Mouse (Mus musculus) hindbrain, embryonic 12.5 days (tissue): ENCODE results near the gene Cflar. TPM values are rescaled to one million over a fixed set of nuclear protein-coding genes. Genes with fewer than 3 reads are reported as not detected.

Experiments used
- ATAC-seq: fragments of 200-750 bp; cut with Nextera tagmentation; 2 replicates; pipeline ENCODE4 v1.8.0; 2017; ENCODE audit warnings: moderate TSS enrichment; ENCODE audit not compliant: low FRiP score
- H3K27ac ChIP-seq: fragments of 300-500 bp; sonication (generic); 2 replicates; pipeline ENCODE4 v1.5.1; 2016; ENCODE audit warnings: mild to moderate bottlenecking
- H3K27me3 ChIP-seq: fragments of 300-500 bp; sonication (generic); 2 replicates; pipeline ENCODE4 v1.6.1; 2016; ENCODE audit warnings: mild to moderate bottlenecking
- H3K36me3 ChIP-seq: fragments of 300-500 bp; sonication (generic); 2 replicates; pipeline ENCODE4 v1.6.1; 2016; ENCODE audit warnings: mild to moderate bottlenecking
- H3K4me1 ChIP-seq: fragments of 300-500 bp; sonication (generic); 2 replicates; pipeline ENCODE4 v1.6.1; 2016
- H3K4me2 ChIP-seq: fragments of 300-500 bp; sonication (generic); replicated peaks from 2 replicates; pipeline ENCODE4 v1.6.1; 2016; ENCODE audit warnings: mild to moderate bottlenecking
- H3K4me3 ChIP-seq: fragments of 300-500 bp; sonication (generic); 2 replicates; pipeline ENCODE4 v1.5.1; 2016; ENCODE audit warnings: mild to moderate bottlenecking
- H3K9ac ChIP-seq: fragments of 300-500 bp; sonication (generic); 2 replicates; pipeline ENCODE4 v1.6.1; 2016; ENCODE audit warnings: mild to moderate bottlenecking, moderate library complexity
- H3K9me3 ChIP-seq: fragments of 300-500 bp; sonication (generic); replicated peaks from 2 replicates; pipeline ENCODE4 v1.6.1; 2016; ENCODE audit warnings: mild to moderate bottlenecking
- WGBS: fragments of 180-500 bp; shearing (Covaris S2); methylation state at CpG from one replicate; pipeline ENCODE4 v1.1.7; 2016; 5-methylcytosine and 5-hydroxymethylcytosine counted together
- polyA plus RNA-seq: library from polyadenylated mRNA; unstranded; fragments of >200 nt; fragmentation: Nextera tagmentation; extraction: Ambion mirVana; gene quantifications from 2 replicates; pipeline ENCODE4 v1.2.1, GENCODE M21; 2016

The Cflar gene
- polyA plus RNA-seq, 1 experiment from 2014 or later = 22.6 TPM

DNA sequence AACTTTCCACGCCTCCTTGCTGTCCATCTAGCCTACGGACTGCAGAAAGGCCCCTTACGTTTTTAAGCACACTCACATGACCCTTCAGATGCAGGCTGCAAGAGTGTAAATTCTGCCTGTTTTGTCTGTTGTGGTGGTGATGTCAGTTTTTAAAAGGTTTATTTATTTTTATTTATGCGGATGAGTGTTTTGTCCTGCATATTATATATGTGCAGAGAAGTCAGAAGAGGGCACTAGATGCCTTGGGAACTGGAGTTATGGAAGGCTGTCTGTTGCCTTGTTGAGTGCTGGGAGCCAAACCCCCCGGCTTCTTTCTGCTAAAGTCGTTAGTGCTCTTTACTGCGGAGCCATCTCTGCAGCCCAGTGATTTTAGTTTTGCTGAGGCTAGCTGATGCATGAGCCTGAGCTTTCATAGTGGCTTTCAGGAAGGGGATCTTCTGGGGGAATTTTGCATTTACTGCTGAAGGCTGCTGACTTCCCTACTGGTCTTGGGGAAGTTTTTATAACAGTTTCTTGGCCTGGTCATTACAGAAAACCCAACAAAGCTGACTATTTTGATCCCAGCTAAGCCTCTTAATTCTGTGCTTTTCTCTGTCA is 12.6 kb downstream of the Cflar start:
- ATAC-seq = no peak
- WGBS = 58% methylated on average over 7 of the region's 7 CpGs
- H3K4me2 ChIP-seq = no peak overlapping the region
- no peak overlapping the region for H3K27ac ChIP-seq
- no peaks in the 10 kb centered on the region; the same call in 1 of the 2 replicates for H3K4me1 ChIP-seq
- no peak overlapping the region for H3K9ac ChIP-seq
- H3K4me3 ChIP-seq = no peak overlapping the region
- H3K9me3 ChIP-seq = no peaks in the 10 kb centered on the region
- H3K27me3 ChIP-seq = no peaks in the 10 kb centered on the region
- 0 out of 2 replicates have a peak, but pooled peaks cover 4% of the 10 kb centered on the region for H3K36me3 ChIP-seq

- Histone ChIP-seq H3K36me3 (peaks cover 7% of the 10 kb centered on the region; the same call in 1 of the 2 replicates), H3K27ac (no peak overlapping the region), H3K9me3 (no peaks in the 10 kb centered on the region), H3K27me3 (no peaks in the 10 kb centered on the region), H3K4me3 (no peak overlapping the region), H3K9ac (no peak overlapping the region), H3K4me1 (no peaks in the 10 kb centered on the region; the same call in 1 of the 2 replicates), H3K4me2 (no peak overlapping the region)
- ATAC-seq = no peak
- WGBS = 48% methylated on average over 8 of the region's 9 CpGs
Observed at GRCm38 (mm10) chr1:58724533-58724932, 13.2 kb downstream of the Cflar start.

DNA sequence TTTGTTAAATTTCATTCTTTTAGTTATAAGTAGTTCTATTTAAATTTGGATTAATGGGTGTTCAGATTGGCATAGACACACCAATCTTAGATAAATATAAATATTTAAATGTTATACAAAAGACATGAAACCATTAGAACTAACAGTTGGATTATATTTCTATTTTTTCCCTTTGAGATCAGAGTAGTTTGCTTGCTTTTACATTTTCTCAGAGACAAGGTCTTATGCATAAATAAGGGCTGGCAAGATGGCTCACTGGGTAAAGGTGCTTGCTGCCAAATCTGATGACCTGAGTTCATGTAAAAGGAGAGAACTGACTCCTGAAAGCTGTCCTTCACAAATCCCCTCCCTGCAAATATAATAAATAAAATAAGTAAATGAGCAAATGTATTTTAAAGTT is 13.8 kb downstream of the Cflar start:
- Histone ChIP-seq H3K27ac (no peak overlapping the region), H3K27me3 (no peaks in the 10 kb centered on the region), H3K36me3 (peaks cover 8% of the 10 kb centered on the region; the same call in 1 of the 2 replicates), H3K9me3 (no peaks in the 10 kb centered on the region), H3K4me1 (no peaks in the 10 kb centered on the region; the same call in 1 of the 2 replicates), H3K9ac (no peak overlapping the region), H3K4me3 (no peak overlapping the region), H3K4me2 (no peak overlapping the region)
- ATAC-seq = no peak

DNA sequence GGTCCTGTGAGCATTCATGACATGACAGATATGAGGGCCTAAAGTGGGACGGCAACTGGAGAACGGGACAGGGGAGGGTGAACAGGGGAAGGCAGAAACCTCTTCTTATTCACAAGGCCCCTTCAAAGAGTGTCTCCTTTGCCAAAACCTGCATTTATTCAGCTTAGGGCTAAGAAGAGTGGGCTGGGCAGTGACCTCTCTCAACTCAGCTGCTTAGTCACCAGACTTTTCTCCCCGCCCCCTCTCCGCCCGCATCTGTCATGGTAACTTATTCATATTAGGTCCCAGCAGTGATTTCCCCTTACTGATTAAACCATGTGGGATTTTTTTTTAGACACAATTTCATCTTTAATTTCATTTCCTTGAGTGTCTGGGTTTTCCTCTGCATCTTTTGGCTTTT is 14.5 kb downstream of the Cflar start:
- no peak overlapping the region for H3K4me2 ChIP-seq
- H3K27me3 ChIP-seq = no peaks in the 10 kb centered on the region
- no peaks in the 10 kb centered on the region; the same call in 1 of the 2 replicates for H3K4me1 ChIP-seq
- no peak overlapping the region for H3K27ac ChIP-seq
- ATAC-seq = no peak
- H3K4me3 ChIP-seq = no peak overlapping the region
- H3K9ac ChIP-seq = no peak overlapping the region
- WGBS = 91% methylated on average over 5 of the region's 5 CpGs
- H3K36me3 ChIP-seq = peaks cover 11% of the 10 kb centered on the region; the same call in 1 of the 2 replicates
- H3K9me3 ChIP-seq = no peaks in the 10 kb centered on the region

GRCm38 (mm10) chr1:58727019-58727746 is 15.9 kb downstream of the Cflar start:
- Histone ChIP-seq H3K4me3 (no peak overlapping the region), H3K4me1 (no peaks in the 10 kb centered on the region; the same call in 1 of the 2 replicates), H3K9ac (no peak overlapping the region), H3K27me3 (no peaks in the 10 kb centered on the region), H3K9me3 (no peaks in the 10 kb centered on the region), H3K4me2 (no peak overlapping the region), H3K27ac (no peak overlapping the region), H3K36me3 (peaks cover 20% of the 10 kb centered on the region; the same call in 1 of the 2 replicates)
- WGBS = 91% methylated on average over 1 of the region's 1 CpGs
- no peak for ATAC-seq

DNA sequence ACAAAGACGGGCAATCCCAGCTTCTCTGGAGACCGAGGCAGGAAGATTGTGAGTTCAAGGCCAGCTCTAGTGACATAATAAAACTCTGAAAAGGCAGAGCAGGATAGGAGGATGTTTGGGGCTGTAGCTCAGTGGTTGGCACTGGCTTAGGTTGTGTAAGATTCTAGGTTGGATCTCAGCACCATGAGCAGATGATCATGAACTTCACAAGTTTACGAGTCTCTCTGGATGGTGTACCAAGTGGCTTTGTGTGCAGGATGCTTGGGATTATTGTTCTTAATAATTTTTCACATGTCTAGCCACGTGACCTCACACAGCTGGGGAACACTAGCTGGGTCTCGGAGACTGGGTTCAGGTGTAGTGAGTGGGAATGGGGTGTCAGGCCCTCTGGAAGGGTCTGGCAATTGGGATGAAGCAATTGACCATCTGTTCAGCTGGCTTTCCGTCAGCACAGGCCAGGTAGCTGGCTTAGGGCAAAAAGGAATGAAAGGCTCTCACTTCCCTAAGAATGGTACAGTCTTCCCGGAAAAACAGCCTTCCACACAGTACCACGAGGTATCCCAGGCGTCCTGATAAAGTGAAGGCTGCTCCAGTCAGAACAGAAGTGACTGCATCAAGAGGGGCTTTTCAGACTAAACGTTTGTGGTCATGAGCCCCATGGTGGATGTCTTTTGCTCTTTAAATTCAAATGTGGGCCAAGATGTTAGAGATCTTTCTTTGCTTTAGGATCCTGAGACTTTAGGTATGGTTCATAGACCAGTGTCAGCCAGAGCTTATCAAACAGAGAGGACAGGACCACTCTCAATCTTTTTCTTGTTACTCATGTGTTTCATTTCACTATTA is 16.7 kb downstream of the Cflar start:
- H3K4me3 ChIP-seq = no peak overlapping the region
- no peaks in the 10 kb centered on the region for H3K9me3 ChIP-seq
- no peak for ATAC-seq
- no peaks in the 10 kb centered on the region; the same call in 1 of the 2 replicates for H3K4me1 ChIP-seq
- WGBS = 89% methylated on average over 10 of the region's 10 CpGs
- no peak overlapping the region for H3K27ac ChIP-seq
- H3K4me2 ChIP-seq = no peak overlapping the region
- no peak overlapping the region for H3K9ac ChIP-seq
- peaks cover 20% of the 10 kb centered on the region; the same call in 1 of the 2 replicates for H3K36me3 ChIP-seq
- H3K27me3 ChIP-seq = no peaks in the 10 kb centered on the region

GRCm38 (mm10) chr1:58728590-58728868 is 17.2 kb downstream of the Cflar start:
- Histone ChIP-seq H3K4me3 (no peak overlapping the region), H3K36me3 (peaks cover 22% of the 10 kb centered on the region; the same call in 1 of the 2 replicates), H3K9me3 (no peaks in the 10 kb centered on the region), H3K4me2 (no peak overlapping the region), H3K9ac (no peak overlapping the region), H3K4me1 (no peaks in the 10 kb centered on the region; the same call in 1 of the 2 replicates), H3K27me3 (no peaks in the 10 kb centered on the region), H3K27ac (no peak overlapping the region)
- 89% methylated on average over 3 of the region's 3 CpGs for WGBS
- ATAC-seq = no peak

DNA sequence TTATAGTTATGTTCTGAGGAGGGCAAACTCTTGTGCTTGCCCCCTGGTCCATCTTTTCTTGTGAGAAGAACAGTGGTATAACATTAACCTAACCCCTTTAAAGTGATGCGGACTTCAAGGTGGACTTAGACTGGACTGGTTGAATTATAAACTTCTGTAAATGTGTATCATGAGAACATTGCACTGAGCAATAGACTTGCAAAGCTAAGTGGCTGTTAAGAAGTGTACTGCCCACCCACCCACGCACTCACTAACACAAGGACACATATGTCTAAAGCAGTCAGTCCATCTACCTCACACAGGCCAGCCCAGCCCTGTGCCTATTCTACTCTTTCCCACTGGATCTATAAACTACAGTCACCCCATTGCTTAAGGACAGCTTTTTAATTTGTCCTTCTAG is 22.3 kb downstream of the Cflar start:
- no peak for ATAC-seq
- Histone ChIP-seq H3K36me3 (peaks cover 42% of the 10 kb centered on the region; the same call in 1 of the 2 replicates), H3K9ac (no peak overlapping the region), H3K4me2 (no peak overlapping the region), H3K9me3 (no peaks in the 10 kb centered on the region), H3K4me3 (no peak overlapping the region), H3K27ac (no peak overlapping the region), H3K27me3 (no peaks in the 10 kb centered on the region), H3K4me1 (no peaks in the 10 kb centered on the region)
- WGBS = 94% methylated on average over 2 of the region's 2 CpGs

DNA sequence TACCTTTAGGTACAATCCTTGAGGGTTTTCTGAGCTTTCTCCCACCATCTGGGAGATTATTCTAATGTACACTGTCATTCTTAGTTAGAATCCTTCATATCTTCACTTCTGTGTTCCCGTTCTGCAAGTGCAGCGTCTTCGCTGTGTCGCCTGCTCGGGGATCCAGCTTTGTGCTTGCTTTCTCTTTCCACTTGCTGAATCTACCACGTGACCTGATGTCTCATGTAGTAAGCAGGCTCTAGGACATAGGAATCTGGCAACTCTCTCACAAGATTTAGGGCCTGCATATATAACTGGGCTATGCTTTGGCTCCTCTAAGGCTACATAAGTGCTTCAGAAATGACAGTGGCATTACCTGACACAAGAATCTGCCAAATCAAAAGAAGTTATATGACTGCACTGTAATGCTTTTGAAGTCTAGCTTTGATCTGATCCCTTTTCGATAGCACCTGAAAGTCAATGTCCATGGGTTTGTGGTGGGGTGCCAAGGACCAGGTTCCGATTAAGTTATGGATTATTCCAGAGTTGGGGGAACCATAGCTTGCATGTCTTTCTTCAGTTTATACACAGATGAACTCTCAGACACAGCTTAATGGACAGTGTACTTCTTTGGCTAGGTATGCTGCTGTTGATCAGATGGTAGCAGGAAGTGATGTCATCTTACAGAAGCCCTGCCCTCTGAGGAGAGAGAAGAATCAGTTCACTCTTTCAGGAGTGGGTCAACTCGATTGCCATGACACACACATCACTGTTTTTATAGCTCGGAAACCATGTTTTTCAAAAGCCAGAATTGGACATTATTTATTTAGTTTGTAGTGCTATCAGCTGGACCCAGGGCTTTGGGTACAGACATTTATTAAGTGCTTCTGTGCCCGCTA is 23.0 kb downstream of the Cflar start:
- no peaks in the 10 kb centered on the region for H3K4me1 ChIP-seq
- H3K9me3 ChIP-seq = no peaks in the 10 kb centered on the region
- no peak overlapping the region for H3K4me2 ChIP-seq
- H3K27ac ChIP-seq = no peak overlapping the region
- no peaks in the 10 kb centered on the region for H3K27me3 ChIP-seq
- ATAC-seq = no peak
- WGBS = 93% methylated on average over 11 of the region's 11 CpGs
- no peak overlapping the region for H3K4me3 ChIP-seq
- H3K9ac ChIP-seq = no peak overlapping the region
- H3K36me3 ChIP-seq = peaks cover 41% of the 10 kb centered on the region; the same call in 1 of the 2 replicates

DNA sequence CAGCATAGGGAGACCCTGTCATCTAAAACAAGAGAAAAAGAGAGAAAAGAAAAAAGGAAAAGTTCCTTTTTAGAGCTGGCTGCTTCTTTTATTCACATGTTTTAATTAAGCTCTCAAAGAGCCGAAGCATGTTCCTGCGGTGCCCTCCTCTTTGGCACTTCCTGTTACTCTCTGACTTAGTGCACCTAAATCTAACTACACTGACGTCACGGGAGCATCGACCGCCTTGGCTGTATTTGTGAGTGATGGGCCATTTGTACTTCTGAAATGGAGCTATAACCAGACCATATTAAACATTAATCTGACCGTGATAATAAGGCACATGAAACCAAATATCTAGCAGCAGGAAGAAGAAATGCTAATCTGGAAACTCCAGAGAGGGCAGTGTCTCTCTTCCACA is 24.7 kb downstream of the Cflar start:
- Histone ChIP-seq H3K4me1 (no peaks in the 10 kb centered on the region), H3K27ac (no peak overlapping the region), H3K9ac (no peak overlapping the region), H3K4me3 (no peak overlapping the region), H3K36me3 (peaks cover 43% of the 10 kb centered on the region), H3K27me3 (no peaks in the 10 kb centered on the region), H3K9me3 (no peaks in the 10 kb centered on the region), H3K4me2 (no peak overlapping the region)
- WGBS = 94% methylated on average over 7 of the region's 7 CpGs
- no peak for ATAC-seq

GRCm38 (mm10) chr1:58736968-58737367 is 25.7 kb downstream of the Cflar start:
- H3K4me2 ChIP-seq = no peak overlapping the region
- no peak for ATAC-seq

More at GRCm38 (mm10) chr1:58736968-58737367, 25.7 kb downstream of the Cflar start:
- H3K4me3 ChIP-seq = no peak overlapping the region
- 95% methylated on average over 22 of the region's 22 CpGs for WGBS
- H3K9me3 ChIP-seq = no peaks in the 10 kb centered on the region
- no peak overlapping the region for H3K27ac ChIP-seq
- H3K27me3 ChIP-seq = no peaks in the 10 kb centered on the region
- H3K4me1 ChIP-seq = no peaks in the 10 kb centered on the region
- no peak overlapping the region for H3K9ac ChIP-seq
- peaks cover 45% of the 10 kb centered on the region for H3K36me3 ChIP-seq
